ENCODE assay signal across 4 mouse cellular contexts in genomic region chr2:65850282-65850681, GRCm38 (mm10). TPM values are rescaled to one million over a fixed set of nuclear protein-coding genes. Genes with fewer than 3 reads are reported as not detected.
"Had no signal": no experiment of that assay in that cellular context is flagged by ENCODE, and none has a peak within 500 bp of the region (broad histone marks: within the 10 kb centered on the region; RNA-seq: fewer than 3 reads in every experiment).

No protein-coding gene starts in this region.

RNA-seq across cellular contexts. Expression of gene Csrnp3, which starts 4.7 kb away (rescaled TPM):
- total RNA-seq: common myeloid progenitor, adult 5-6 weeks; gastrocnemius, adult 2 months; granulocyte monocyte progenitor cell, adult 5-6 weeks had no signal
- polyA plus RNA-seq: erythroblast, embryonic 14.5 days had no signal
